Mouse (Mus musculus): Measurements from ENCODE around the gene Ppm1e. TPM values are rescaled to one million over a fixed set of nuclear protein-coding genes. Genes with fewer than 3 reads are reported as not detected.

The Ppm1e gene
- polyA plus RNA-seq, 1 experiment from 2014 or later, result 22.9 TPM

DNA sequence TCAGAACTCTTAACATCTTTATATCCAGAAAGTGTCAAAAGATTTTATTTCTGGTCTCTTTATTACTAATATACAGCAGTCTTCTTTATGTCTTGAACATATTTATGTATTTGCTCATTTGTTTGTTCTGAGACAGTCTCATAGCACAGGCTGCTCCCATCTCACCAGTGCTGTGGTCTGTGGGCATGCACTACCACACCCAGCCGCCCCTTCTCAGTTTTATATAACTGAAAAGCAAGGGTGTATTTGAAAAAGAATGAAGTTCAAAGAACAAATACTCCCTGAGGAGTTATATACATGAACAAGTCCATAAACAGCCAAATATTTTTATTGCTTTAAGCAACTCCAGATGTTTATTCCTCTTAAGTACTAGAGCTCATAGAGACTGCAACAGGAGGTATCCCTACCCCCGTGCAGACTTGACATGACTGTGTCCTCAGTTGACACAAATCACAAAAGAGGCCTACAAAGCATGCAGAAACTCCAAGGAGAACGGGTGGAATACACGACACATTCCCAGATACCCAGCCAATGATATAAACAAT, 112.6 kb downstream of the Ppm1e start:
- Histone ChIP-seq H3K9ac (no peak overlapping the region), H3K9me3 (no peaks in the 10 kb centered on the region), H3K4me1 (replicated peaks) (peaks cover 15% of the 10 kb centered on the region), H3K27ac (replicated peaks) (no peak overlapping the region), H3K4me2 (no peak overlapping the region), H3K4me3 (no peak overlapping the region), H3K27me3 (no peaks in the 10 kb centered on the region), H3K36me3 (peaks cover 5% of the 10 kb centered on the region; the same call in 1 of the 2 replicates)
- 83% methylated on average over 4 of the region's 4 CpGs for WGBS
- no peak for ATAC-seq (ENCODE audit: low read depth)

DNA sequence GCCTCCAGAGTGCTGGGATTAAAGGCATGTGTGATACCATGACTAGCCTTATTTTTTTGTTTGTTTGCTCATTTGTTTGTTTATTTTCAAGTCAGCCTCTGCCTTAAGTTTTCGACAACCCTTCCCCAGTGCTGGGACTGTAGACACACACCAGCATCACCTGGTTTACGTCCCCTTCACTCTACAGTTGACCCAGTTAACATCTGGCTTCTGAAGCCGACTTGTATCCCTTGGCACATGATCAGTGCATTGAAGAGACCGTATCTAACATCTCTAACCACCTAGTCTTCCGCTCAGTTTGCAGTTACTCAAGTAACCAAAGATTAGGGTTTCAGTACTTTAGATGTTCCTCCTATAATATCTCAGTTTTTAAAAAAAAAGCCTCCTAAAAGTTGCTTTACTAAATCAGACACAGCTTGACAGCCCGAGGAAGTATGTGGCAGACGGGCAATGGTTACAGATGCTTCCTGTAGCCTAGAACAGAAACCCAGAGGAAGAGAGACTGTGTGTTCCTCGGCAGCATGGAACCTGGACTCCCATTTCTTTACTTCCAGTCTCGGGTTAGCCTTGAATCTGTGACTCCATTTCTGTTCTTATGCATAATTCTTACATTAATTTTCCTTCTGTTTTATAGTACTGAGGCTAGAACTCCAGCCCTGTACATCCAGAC, 113.5 kb downstream of the Ppm1e start:
- no peak overlapping the region for H3K9ac ChIP-seq
- no peak overlapping the region for H3K27ac ChIP-seq (replicated peaks)
- no peak overlapping the region for H3K4me3 ChIP-seq
- H3K9me3 ChIP-seq, result no peaks in the 10 kb centered on the region
- no peak for ATAC-seq (ENCODE audit: low read depth)
- no peak overlapping the region for H3K4me2 ChIP-seq
- peaks cover 14% of the 10 kb centered on the region for H3K36me3 ChIP-seq
- 92% methylated on average over 9 of the region's 9 CpGs for WGBS
- H3K4me1 ChIP-seq (replicated peaks), result peaks cover 11% of the 10 kb centered on the region
- H3K27me3 ChIP-seq, result no peaks in the 10 kb centered on the region

DNA sequence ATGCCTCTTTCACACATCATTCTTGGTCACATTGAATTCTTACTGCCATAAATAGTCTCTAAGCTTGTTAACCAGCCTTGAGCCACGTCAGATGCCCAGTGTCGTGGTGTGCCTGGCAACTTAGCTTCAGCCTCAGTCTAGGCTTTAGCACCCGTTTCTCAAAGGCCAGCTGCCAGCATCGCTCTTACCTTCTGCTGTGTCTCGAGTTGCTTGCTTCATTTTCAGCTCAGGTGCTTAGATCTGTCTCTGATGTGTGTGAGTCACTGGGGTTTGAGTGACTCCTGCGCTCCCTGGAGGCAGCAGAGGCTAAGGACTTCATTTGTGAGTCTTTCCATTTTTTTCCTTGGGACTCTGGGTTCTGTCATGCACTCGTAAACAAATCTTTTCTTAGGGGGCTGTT, 117.6 kb downstream of the Ppm1e start:
- Histone ChIP-seq H3K4me1 (replicated peaks) (no peaks in the 10 kb centered on the region), H3K9me3 (no peaks in the 10 kb centered on the region), H3K9ac (no peak overlapping the region), H3K4me2 (no peak overlapping the region), H3K36me3 (peaks cover 22% of the 10 kb centered on the region), H3K4me3 (no peak overlapping the region), H3K27ac (replicated peaks) (no peak overlapping the region), H3K27me3 (no peaks in the 10 kb centered on the region)
- no peak for ATAC-seq (ENCODE audit: low read depth)
- WGBS, result 85% methylated on average over 7 of the region's 7 CpGs

DNA sequence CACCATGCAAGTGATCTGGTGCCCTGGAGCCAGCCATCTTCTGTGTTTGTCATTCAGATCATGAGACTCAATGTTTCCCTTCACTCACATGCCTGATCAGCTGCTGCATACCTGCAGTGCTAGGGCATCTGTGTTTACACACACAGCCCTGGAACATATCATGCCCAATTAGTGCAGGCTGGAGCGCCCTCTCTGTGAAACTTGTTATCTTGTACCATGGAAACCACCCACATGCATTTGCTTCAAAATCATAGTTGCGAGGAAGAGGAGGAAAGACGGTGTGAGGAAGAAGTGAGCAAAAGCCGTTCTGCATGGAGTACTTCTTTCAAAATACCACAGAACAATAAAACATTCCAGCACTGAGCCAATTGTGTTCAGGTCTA, 118.0 kb downstream of the Ppm1e start:
- Histone ChIP-seq H3K27ac (replicated peaks) (no peak overlapping the region), H3K36me3 (peaks cover 22% of the 10 kb centered on the region), H3K4me2 (no peak overlapping the region), H3K27me3 (no peaks in the 10 kb centered on the region), H3K4me3 (no peak overlapping the region), H3K4me1 (replicated peaks) (no peaks in the 10 kb centered on the region), H3K9ac (no peak overlapping the region), H3K9me3 (no peaks in the 10 kb centered on the region)
- 91% methylated on average over 4 of the region's 4 CpGs for WGBS
- ATAC-seq (ENCODE audit: low read depth), result no peak

DNA sequence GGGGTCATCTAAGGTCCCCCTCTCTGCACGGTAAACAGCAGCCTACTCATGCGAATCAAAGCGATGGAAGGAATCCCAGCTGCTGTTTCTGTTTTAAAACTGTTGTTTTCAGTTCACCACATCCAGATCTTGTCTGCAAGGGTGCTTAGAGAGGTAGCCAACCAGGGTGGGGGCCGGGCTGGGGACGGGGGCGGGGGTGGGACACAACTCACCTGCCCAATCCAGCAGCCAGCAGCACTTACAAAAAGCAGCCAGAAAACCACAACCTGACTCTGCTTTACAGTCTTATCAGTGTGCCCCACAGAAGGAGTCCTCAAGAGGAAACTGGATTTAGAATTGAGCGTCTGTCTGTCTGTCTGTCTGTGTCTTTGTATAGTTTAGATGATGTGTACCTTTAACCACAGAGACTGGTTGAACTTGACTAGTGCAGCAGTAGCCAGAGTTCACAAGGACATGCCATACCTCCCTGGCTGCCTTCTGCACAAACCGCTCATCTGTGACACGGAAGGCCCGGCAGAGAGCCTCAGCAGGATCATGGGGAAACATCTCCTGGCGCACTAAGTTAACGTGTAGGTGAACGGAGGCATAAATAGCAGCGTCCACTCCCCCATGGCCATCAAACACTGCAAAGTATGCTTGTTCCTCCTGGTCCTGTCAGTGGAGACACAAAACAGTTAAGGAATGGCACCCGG, 118.5 kb downstream of the Ppm1e start:
- Histone ChIP-seq H3K4me3 (no peak overlapping the region), H3K4me2 (no peak overlapping the region), H3K27ac (replicated peaks) (no peak overlapping the region), H3K4me1 (replicated peaks) (no peaks in the 10 kb centered on the region), H3K36me3 (peaks cover 27% of the 10 kb centered on the region), H3K27me3 (no peaks in the 10 kb centered on the region), H3K9me3 (no peaks in the 10 kb centered on the region), H3K9ac (no peak overlapping the region)
- WGBS, result 87% methylated on average over 15 of the region's 15 CpGs
- ATAC-seq (ENCODE audit: low read depth), result no peak

DNA sequence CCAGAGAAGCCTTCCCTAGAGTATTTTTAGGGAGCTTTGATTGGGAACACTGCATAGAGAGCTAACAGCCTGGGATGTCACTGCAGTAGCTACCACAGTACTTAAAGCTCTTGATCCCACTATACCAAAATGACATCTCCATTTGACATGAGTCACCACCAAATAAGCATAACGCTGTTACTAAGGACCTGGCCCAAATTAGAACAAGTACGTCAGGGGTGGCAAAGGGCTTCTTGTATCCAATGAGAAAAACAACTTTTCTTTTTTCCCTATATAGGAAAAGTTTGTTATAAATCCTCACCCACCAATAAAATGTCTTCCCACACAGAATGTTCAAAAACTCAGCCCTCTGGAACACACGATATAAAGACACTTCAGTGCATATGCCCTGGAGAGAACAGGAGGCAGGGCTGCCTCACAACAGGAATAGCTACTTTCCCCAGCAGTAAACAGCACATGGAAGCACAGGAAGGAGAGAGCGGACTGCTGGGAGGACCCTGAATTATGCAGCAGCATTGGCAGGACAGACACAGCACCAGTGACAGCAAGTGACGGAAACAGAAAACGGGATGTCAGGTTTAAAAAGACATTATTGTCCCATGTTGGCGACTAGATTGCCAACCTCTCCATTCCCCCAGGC, 119.8 kb downstream of the Ppm1e start:
- H3K36me3 ChIP-seq, result peaks cover 40% of the 10 kb centered on the region
- H3K9me3 ChIP-seq, result no peaks in the 10 kb centered on the region
- no peak overlapping the region for H3K27ac ChIP-seq (replicated peaks)
- no peak overlapping the region for H3K4me3 ChIP-seq
- no peak overlapping the region for H3K4me2 ChIP-seq
- no peaks in the 10 kb centered on the region for H3K27me3 ChIP-seq
- no peaks in the 10 kb centered on the region for H3K4me1 ChIP-seq (replicated peaks)
- ATAC-seq (ENCODE audit: low read depth), result no peak
- no peak overlapping the region for H3K9ac ChIP-seq
- WGBS, result 87% methylated on average over 7 of the region's 7 CpGs

DNA sequence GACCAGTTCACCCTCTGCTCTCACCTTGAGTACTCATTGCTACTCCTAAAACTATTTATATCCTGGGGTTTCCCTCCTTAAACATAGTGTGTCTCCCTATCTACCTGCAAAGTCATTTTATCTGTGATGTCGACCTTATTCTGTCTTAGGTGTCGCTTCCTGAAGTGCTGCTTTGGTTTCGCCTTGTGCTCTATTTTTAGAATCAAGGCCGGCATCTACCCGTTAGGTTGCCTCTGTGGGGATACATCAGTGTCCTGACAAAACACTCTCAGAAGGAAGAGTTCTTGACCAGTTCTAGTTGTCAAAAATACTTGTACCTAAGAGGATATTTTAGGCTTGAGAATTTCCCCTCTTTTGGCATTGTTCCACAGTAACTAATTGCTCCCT, 123.3 kb downstream of the Ppm1e start:
- H3K27ac ChIP-seq (replicated peaks), result no peak overlapping the region
- WGBS, result 85% methylated on average over 5 of the region's 5 CpGs
- no peak overlapping the region for H3K4me2 ChIP-seq
- H3K4me3 ChIP-seq, result no peak overlapping the region
- no peaks in the 10 kb centered on the region for H3K27me3 ChIP-seq
- no peak overlapping the region for H3K9ac ChIP-seq
- no peaks in the 10 kb centered on the region for H3K4me1 ChIP-seq (replicated peaks)
- no peak for ATAC-seq (ENCODE audit: low read depth)
- H3K9me3 ChIP-seq, result no peaks in the 10 kb centered on the region
- H3K36me3 ChIP-seq, result peaks cover 50% of the 10 kb centered on the region

DNA sequence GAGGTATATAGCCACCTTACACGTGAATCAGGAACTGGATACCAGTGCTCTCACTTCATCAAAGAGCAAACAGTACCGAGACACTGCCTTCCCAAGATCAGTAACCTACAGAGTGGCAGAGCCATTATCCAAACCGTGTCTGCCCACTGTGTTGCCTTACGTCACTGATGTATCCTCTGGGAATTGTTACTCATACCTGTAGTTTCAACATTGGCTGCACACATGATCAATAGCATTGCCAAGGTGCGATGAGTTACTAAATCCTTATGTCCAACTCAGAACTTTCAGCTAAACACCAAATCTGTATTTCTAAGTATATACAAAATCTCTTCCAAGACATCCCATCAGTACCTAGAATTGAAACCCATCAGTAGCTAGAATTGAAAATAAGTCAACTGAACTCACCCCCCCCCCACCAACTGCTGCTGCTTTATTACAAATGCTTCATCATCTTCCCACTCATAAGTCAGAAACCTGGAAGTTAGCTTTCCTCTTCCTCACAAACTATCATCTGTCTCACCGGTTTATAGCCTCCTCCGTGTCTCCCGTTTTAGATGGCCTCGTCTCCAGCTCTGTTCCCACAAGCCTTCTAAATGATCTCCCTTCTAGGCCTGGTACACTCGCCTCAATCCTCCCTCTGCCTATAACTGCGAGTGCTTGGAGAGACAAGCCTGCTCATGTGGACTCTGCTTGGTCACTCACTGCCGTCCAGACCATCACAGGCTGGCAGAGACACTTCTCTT, 123.9 kb downstream of the Ppm1e start:
- Histone ChIP-seq H3K9me3 (no peaks in the 10 kb centered on the region), H3K27ac (replicated peaks) (no peak overlapping the region), H3K4me2 (no peak overlapping the region), H3K36me3 (peaks cover 50% of the 10 kb centered on the region), H3K27me3 (no peaks in the 10 kb centered on the region), H3K4me1 (replicated peaks) (no peaks in the 10 kb centered on the region), H3K4me3 (no peak overlapping the region), H3K9ac (no peak overlapping the region)
- no peak for ATAC-seq (ENCODE audit: low read depth)
- 90% methylated on average over 12 of the region's 12 CpGs for WGBS

DNA sequence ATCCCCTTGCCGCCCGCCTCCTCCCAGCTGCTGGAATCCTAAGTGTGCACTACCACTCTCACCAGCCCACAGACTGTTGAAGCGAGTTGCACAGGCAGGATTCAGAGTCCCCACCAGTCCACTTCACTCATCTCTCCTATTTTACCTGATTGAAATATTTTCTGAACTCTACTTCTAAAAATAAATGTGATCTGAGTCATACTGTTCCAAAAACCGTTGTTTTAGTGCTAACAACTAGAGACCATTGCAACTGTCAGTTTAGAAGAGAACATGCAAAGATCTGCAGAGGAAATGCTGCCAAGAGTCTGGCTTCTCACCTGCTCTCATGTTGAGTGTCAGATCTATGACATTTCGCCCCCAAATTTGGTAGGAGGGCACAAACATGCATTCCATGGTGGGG, 125.4 kb downstream of the Ppm1e start:
- Histone ChIP-seq H3K4me2 (no peak overlapping the region), H3K27me3 (no peaks in the 10 kb centered on the region), H3K9me3 (no peaks in the 10 kb centered on the region), H3K36me3 (peaks cover 52% of the 10 kb centered on the region), H3K4me1 (replicated peaks) (no peaks in the 10 kb centered on the region), H3K4me3 (no peak overlapping the region), H3K27ac (replicated peaks) (no peak overlapping the region), H3K9ac (no peak overlapping the region)
- no peak for ATAC-seq (ENCODE audit: low read depth)
- WGBS, result 94% methylated on average over 5 of the region's 5 CpGs

DNA sequence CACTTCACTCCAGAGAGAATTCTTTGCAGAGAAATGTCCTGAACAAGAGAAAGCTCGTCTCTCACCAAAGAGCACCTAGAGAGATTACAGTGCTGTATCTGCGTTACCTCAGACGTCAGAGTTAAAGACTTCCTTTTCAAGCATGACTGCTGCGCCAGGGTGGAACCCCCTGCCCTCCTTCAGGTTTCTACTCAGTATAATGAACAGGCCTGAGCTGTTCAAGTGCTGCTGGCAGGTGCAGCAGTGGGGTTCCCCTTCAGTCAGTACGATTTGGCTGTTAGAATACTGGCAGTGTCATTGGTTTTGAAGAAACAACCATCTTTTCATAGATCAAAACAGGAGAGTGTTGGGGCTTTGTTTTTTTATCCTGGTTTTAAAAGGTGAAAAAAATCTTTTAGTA, 131.8 kb downstream of the Ppm1e start:
- WGBS, result 85% methylated on average over 5 of the region's 5 CpGs
- Histone ChIP-seq H3K9me3 (no peaks in the 10 kb centered on the region), H3K4me1 (replicated peaks) (no peaks in the 10 kb centered on the region), H3K27ac (replicated peaks) (no peak overlapping the region), H3K9ac (no peak overlapping the region), H3K36me3 (peaks cover 49% of the 10 kb centered on the region), H3K4me2 (no peak overlapping the region), H3K27me3 (no peaks in the 10 kb centered on the region), H3K4me3 (no peak overlapping the region)
- no peak for ATAC-seq (ENCODE audit: low read depth)

DNA sequence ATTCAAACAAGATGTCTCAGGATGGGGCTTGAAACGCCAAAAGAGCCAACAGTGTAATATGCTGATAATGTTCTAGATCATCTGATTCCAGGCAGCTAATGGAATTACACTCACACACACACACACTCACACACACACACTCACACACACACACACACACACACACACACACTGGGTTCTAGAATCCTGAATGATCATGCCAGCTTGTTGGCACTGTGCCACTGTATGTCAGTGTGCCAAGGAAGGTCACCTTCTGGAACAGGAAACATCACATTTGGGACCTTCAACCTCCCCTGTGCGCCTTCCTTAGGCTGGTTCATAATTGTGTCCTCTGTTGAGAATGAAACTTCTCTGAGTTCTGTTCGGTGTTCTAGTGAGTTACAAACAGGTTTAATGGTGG, 136.1 kb downstream of the Ppm1e start:
- no peak overlapping the region for H3K4me2 ChIP-seq
- no peaks in the 10 kb centered on the region for H3K9me3 ChIP-seq
- no peak overlapping the region for H3K27ac ChIP-seq (replicated peaks)
- H3K36me3 ChIP-seq, result peaks cover 41% of the 10 kb centered on the region
- no peak overlapping the region for H3K9ac ChIP-seq
- no peak for ATAC-seq (ENCODE audit: low read depth)
- H3K27me3 ChIP-seq, result no peaks in the 10 kb centered on the region
- no peak overlapping the region for H3K4me3 ChIP-seq
- no peaks in the 10 kb centered on the region for H3K4me1 ChIP-seq (replicated peaks)
- 93% methylated on average over 3 of the region's 3 CpGs for WGBS

DNA sequence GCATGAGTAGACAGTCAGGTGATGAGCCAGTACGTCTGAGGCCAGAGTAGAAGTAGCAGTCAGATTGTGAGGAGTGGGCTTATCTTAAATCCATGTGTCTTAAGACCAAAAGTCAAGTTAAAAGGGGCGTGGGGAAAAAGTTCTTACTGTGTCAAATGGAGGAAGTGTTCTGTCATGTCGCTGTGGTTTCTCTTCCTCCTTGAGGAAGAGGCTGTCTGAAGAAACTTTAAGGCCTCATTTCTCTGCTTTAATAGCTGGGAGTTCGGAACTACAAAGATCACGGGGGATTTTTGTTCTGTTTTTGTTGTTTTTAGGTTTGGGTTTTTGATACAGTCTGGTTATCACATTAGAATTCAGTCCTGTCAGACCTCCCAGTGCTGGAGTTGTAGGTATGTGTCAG, 146.5 kb downstream of the Ppm1e start:
- no peak overlapping the region for H3K9ac ChIP-seq

More for the DNA sequence above, 146.5 kb downstream of the Ppm1e start:
- Histone ChIP-seq H3K4me3 (no peak overlapping the region), H3K27ac (replicated peaks) (no peak overlapping the region), H3K4me2 (no peak overlapping the region), H3K36me3 (peaks cover 28% of the 10 kb centered on the region), H3K27me3 (no peaks in the 10 kb centered on the region), H3K4me1 (replicated peaks) (no peaks in the 10 kb centered on the region), H3K9me3 (no peaks in the 10 kb centered on the region)
- no peak for ATAC-seq (ENCODE audit: low read depth)
- WGBS, result 87% methylated on average over 5 of the region's 5 CpGs

Measured in neural tube, embryonic 13.5 days (tissue).